Mouse (Mus musculus) lung, adult 2 months (tissue): ENCODE data around the gene Exoc6b.

Source experiments
- CTCF ChIP-seq: fragments of 200-500 bp; IDR thresholded peaks from 2 replicates; pipeline ENCODE4 v1.5.1; 2011; ENCODE audit warnings: mild to moderate bottlenecking, low read length, control low read depth; ENCODE audit not compliant: insufficient read depth
- POLR2A ChIP-seq: fragments of 200-500 bp; IDR thresholded peaks from 2 replicates; pipeline ENCODE4 v1.6.1; 2011; ENCODE audit warnings: low read depth, mild to moderate bottlenecking, control low read depth, low read length, borderline replicate concordance; ENCODE audit errors: extremely low read depth

DNA sequence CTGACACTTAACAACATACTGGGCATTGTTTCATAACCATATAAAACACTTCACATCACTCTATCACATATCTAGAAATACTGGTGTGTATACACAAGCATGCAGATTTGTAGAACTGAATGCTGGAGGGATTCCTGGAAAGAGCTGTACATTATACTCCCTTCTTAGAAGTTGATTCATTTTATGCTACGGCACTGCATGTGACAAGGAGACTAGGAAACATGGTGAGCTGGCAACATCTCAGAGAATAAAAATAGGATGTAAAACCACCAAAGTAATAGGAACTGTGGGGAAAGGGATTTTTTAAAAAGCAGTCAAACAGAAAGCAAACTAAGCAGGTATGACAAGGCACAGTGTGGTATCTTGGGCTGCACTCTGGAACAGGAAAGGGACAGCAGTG, 408.3 kb downstream of the Exoc6b start:
- no peak for TF ChIP-seq POLR2A
- TF ChIP-seq CTCF: no peak
